Mouse (Mus musculus): ENCODE measurements around the gene Prkcb. TPM values are rescaled to one million over a fixed set of nuclear protein-coding genes. Genes with fewer than 3 reads are reported as not detected.

The Prkcb gene
- polyA plus RNA-seq, 1 experiment from 2014 or later = 4.0 TPM

GRCm38 (mm10) chr7:122319566-122319965 is 31.0 kb downstream of the Prkcb start:
- Histone ChIP-seq H3K9me3 (replicated peaks) (no peaks in the 10 kb centered on the region), H3K27ac (replicated peaks) (no peak overlapping the region), H3K27me3 (no peaks in the 10 kb centered on the region), H3K9ac (no peak overlapping the region), H3K4me2 (no peak overlapping the region), H3K4me3 (replicated peaks) (no peak overlapping the region), H3K4me1 (replicated peaks) (no peaks in the 10 kb centered on the region), H3K36me3 (replicated peaks) (no peaks in the 10 kb centered on the region)
- no peak for ATAC-seq (ENCODE audit: insufficient read depth)
- WGBS (ENCODE audit: insufficient replicate concordance) = 66% methylated on average over 9 of the region's 9 CpGs

- ATAC-seq (ENCODE audit: insufficient read depth) = no peak
- 84% methylated on average over 7 of the region's 7 CpGs for WGBS (ENCODE audit: insufficient replicate concordance)
These were observed 32.4 kb downstream of the Prkcb start for GRCm38 (mm10) chr7:122320843-122321544.

GRCm38 (mm10) chr7:122322038-122322690 is 33.6 kb downstream of the Prkcb start:
- Histone ChIP-seq H3K9ac (no peak overlapping the region), H3K27ac (replicated peaks) (no peak overlapping the region), H3K36me3 (replicated peaks) (no peaks in the 10 kb centered on the region), H3K9me3 (replicated peaks) (no peaks in the 10 kb centered on the region), H3K27me3 (no peaks in the 10 kb centered on the region), H3K4me3 (replicated peaks) (no peak overlapping the region), H3K4me1 (replicated peaks) (no peaks in the 10 kb centered on the region), H3K4me2 (no peak overlapping the region)
- no peak for ATAC-seq (ENCODE audit: insufficient read depth)
- 53% methylated on average over 8 of the region's 8 CpGs for WGBS (ENCODE audit: insufficient replicate concordance)

More at GRCm38 (mm10) chr7:122320843-122321544, 32.4 kb downstream of the Prkcb start:
- Histone ChIP-seq H3K9ac (no peak overlapping the region), H3K4me1 (replicated peaks) (no peaks in the 10 kb centered on the region), H3K27ac (replicated peaks) (no peak overlapping the region), H3K27me3 (no peaks in the 10 kb centered on the region), H3K36me3 (replicated peaks) (no peaks in the 10 kb centered on the region), H3K4me3 (replicated peaks) (no peak overlapping the region), H3K9me3 (replicated peaks) (no peaks in the 10 kb centered on the region), H3K4me2 (no peak overlapping the region)

GRCm38 (mm10) chr7:122327942-122328341 is 39.4 kb downstream of the Prkcb start:
- Histone ChIP-seq H3K27ac (replicated peaks) (no peak overlapping the region), H3K4me2 (no peak overlapping the region), H3K4me1 (replicated peaks) (no peaks in the 10 kb centered on the region), H3K9ac (no peak overlapping the region), H3K4me3 (replicated peaks) (no peak overlapping the region), H3K27me3 (no peaks in the 10 kb centered on the region), H3K36me3 (replicated peaks) (no peaks in the 10 kb centered on the region), H3K9me3 (replicated peaks) (no peaks in the 10 kb centered on the region)
- no peak for ATAC-seq (ENCODE audit: insufficient read depth)
- WGBS (ENCODE audit: insufficient replicate concordance) = 67% methylated on average over 3 of the region's 3 CpGs

- 55% methylated on average over 5 of the region's 5 CpGs for WGBS (ENCODE audit: insufficient replicate concordance)
- ATAC-seq (ENCODE audit: insufficient read depth) = no peak
- no peak overlapping the region for H3K4me2 ChIP-seq
- H3K36me3 ChIP-seq (replicated peaks) = no peaks in the 10 kb centered on the region
- H3K9ac ChIP-seq = no peak overlapping the region
- no peaks in the 10 kb centered on the region for H3K4me1 ChIP-seq (replicated peaks)
- H3K4me3 ChIP-seq (replicated peaks) = no peak overlapping the region
- no peaks in the 10 kb centered on the region for H3K27me3 ChIP-seq
- no peaks in the 10 kb centered on the region for H3K9me3 ChIP-seq (replicated peaks)
- H3K27ac ChIP-seq (replicated peaks) = no peak overlapping the region
These were observed 39.9 kb downstream of the Prkcb start for GRCm38 (mm10) chr7:122328466-122328865.

GRCm38 (mm10) chr7:122329588-122329987 is 41.0 kb downstream of the Prkcb start:
- Histone ChIP-seq H3K4me1 (replicated peaks) (no peaks in the 10 kb centered on the region), H3K27me3 (no peaks in the 10 kb centered on the region), H3K27ac (replicated peaks) (no peak overlapping the region), H3K4me2 (no peak overlapping the region), H3K9ac (no peak overlapping the region), H3K36me3 (replicated peaks) (no peaks in the 10 kb centered on the region), H3K9me3 (replicated peaks) (no peaks in the 10 kb centered on the region), H3K4me3 (replicated peaks) (no peak overlapping the region)
- WGBS (ENCODE audit: insufficient replicate concordance) = 38% methylated on average over 4 of the region's 4 CpGs
- no peak for ATAC-seq (ENCODE audit: insufficient read depth)

- Histone ChIP-seq H3K9ac (no peak overlapping the region), H3K4me2 (no peak overlapping the region), H3K4me3 (replicated peaks) (no peak overlapping the region), H3K9me3 (replicated peaks) (no peaks in the 10 kb centered on the region), H3K4me1 (replicated peaks) (no peaks in the 10 kb centered on the region), H3K27me3 (no peaks in the 10 kb centered on the region), H3K27ac (replicated peaks) (no peak overlapping the region), H3K36me3 (replicated peaks) (no peaks in the 10 kb centered on the region)
- ATAC-seq (ENCODE audit: insufficient read depth) = no peak
- 77% methylated on average over 7 of the region's 7 CpGs for WGBS (ENCODE audit: insufficient replicate concordance)
These were observed 45.1 kb downstream of the Prkcb start for GRCm38 (mm10) chr7:122333686-122334085.

GRCm38 (mm10) chr7:122337302-122337701 is 48.8 kb downstream of the Prkcb start:
- no peak overlapping the region for H3K9ac ChIP-seq
- no peak overlapping the region for H3K4me3 ChIP-seq (replicated peaks)
- ATAC-seq (ENCODE audit: insufficient read depth) = no peak
- no peak overlapping the region for H3K4me2 ChIP-seq
- H3K9me3 ChIP-seq (replicated peaks) = no peaks in the 10 kb centered on the region
- no peaks in the 10 kb centered on the region for H3K36me3 ChIP-seq (replicated peaks)
- H3K4me1 ChIP-seq (replicated peaks) = no peaks in the 10 kb centered on the region
- H3K27ac ChIP-seq (replicated peaks) = no peak overlapping the region
- WGBS (ENCODE audit: insufficient replicate concordance) = 65% methylated on average over 3 of the region's 3 CpGs
- H3K27me3 ChIP-seq = no peaks in the 10 kb centered on the region

- Histone ChIP-seq H3K36me3 (replicated peaks) (no peaks in the 10 kb centered on the region), H3K27ac (replicated peaks) (no peak overlapping the region), H3K9ac (no peak overlapping the region), H3K4me1 (replicated peaks) (no peaks in the 10 kb centered on the region), H3K27me3 (no peaks in the 10 kb centered on the region), H3K9me3 (replicated peaks) (no peaks in the 10 kb centered on the region), H3K4me2 (no peak overlapping the region), H3K4me3 (replicated peaks) (no peak overlapping the region)
- no peak for ATAC-seq (ENCODE audit: insufficient read depth)
- WGBS (ENCODE audit: insufficient replicate concordance) = 60% methylated on average over 3 of the region's 3 CpGs
These were observed 49.5 kb downstream of the Prkcb start for GRCm38 (mm10) chr7:122338055-122338454.

- 39% methylated on average over 2 of the region's 2 CpGs for WGBS (ENCODE audit: insufficient replicate concordance)
- H3K9me3 ChIP-seq (replicated peaks) = no peaks in the 10 kb centered on the region
These were observed 50.9 kb downstream of the Prkcb start for GRCm38 (mm10) chr7:122339476-122339875.

GRCm38 (mm10) chr7:122341813-122342212 is 53.3 kb downstream of the Prkcb start:
- H3K27me3 ChIP-seq = no peaks in the 10 kb centered on the region
- no peaks in the 10 kb centered on the region for H3K4me1 ChIP-seq (replicated peaks)
- no peak for ATAC-seq (ENCODE audit: insufficient read depth)
- no peaks in the 10 kb centered on the region for H3K36me3 ChIP-seq (replicated peaks)
- 36% methylated on average over 3 of the region's 3 CpGs for WGBS (ENCODE audit: insufficient replicate concordance)
- H3K9me3 ChIP-seq (replicated peaks) = no peaks in the 10 kb centered on the region
- H3K9ac ChIP-seq = no peak overlapping the region
- no peak overlapping the region for H3K4me2 ChIP-seq
- H3K4me3 ChIP-seq (replicated peaks) = no peak overlapping the region
- H3K27ac ChIP-seq (replicated peaks) = no peak overlapping the region

More at GRCm38 (mm10) chr7:122339476-122339875, 50.9 kb downstream of the Prkcb start:
- no peak for ATAC-seq (ENCODE audit: insufficient read depth)
- H3K27ac ChIP-seq (replicated peaks) = no peak overlapping the region
- no peaks in the 10 kb centered on the region for H3K4me1 ChIP-seq (replicated peaks)
- no peak overlapping the region for H3K9ac ChIP-seq
- H3K4me3 ChIP-seq (replicated peaks) = no peak overlapping the region
- no peak overlapping the region for H3K4me2 ChIP-seq
- H3K27me3 ChIP-seq = no peaks in the 10 kb centered on the region
- no peaks in the 10 kb centered on the region for H3K36me3 ChIP-seq (replicated peaks)

All from liver, embryonic 15.5 days (tissue).